Mouse (Mus musculus) effector memory CD4-positive, alpha-beta T cell, adult 7 months (primary cell): Measurements from ENCODE around the gene Zc3h8. TPM values are rescaled to one million over a fixed set of nuclear protein-coding genes. Genes with fewer than 3 reads are reported as not detected.

Experiments used
- polyA plus RNA-seq: library from polyadenylated mRNA; unstranded; fragments of 100-300 nt; shearing (Covaris generic); gene quantifications from one replicate; pipeline ENCODE4 v1.2.1, GENCODE M21; 2017

Zc3h8 gene
- polyA plus RNA-seq = 8.0 TPM

DNA sequence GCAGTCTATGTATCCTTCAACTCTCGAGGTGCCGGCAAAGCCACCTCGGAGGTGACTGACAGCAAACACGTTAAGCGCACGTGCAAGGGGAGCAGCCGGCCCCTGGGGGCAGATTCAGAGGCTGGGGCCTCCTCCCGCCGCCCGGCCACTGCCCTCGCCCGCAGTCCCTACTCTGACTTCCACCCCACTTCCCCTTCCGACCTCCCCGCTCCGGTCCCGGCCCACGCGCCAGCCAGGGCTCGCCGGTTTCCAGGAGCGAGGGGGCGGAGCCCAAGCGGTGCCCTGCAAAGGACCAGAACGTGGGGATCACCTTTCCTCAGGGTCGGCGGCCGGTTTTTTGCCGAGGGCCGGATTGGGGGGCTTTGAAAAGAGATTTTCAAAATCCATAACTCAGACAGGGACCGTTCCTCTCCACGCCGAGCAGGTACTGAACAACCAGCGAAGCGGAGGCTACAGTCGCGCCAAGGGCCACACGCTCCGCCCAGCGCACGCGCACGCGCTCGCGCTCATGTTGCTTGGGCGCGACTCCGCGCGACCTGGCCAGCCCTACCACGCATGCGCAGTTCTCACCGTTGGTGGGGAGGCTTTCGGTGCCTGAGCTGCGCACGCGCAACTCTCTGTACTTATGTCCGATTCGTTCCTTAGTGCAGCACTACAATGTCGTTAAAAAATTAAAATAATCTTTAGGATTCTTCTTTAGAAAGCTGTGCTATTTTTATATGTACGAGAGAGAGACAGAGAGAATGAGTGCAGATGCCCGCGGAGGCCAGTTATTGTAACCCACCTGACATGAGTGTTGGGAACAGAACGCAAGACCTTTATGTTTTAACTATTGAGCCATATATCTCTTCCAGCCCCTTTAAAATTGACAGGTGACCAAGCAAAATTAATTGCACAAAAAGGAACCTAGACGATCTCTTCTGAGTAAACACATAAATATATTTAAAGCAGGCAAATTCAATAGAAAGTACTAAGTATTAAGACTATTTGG lies at the start of gene Zc3h8:
Gene Zc3h8, minus strand, starts transcription at position 540 of the 991 bp plus-strand sequence.

DNA sequence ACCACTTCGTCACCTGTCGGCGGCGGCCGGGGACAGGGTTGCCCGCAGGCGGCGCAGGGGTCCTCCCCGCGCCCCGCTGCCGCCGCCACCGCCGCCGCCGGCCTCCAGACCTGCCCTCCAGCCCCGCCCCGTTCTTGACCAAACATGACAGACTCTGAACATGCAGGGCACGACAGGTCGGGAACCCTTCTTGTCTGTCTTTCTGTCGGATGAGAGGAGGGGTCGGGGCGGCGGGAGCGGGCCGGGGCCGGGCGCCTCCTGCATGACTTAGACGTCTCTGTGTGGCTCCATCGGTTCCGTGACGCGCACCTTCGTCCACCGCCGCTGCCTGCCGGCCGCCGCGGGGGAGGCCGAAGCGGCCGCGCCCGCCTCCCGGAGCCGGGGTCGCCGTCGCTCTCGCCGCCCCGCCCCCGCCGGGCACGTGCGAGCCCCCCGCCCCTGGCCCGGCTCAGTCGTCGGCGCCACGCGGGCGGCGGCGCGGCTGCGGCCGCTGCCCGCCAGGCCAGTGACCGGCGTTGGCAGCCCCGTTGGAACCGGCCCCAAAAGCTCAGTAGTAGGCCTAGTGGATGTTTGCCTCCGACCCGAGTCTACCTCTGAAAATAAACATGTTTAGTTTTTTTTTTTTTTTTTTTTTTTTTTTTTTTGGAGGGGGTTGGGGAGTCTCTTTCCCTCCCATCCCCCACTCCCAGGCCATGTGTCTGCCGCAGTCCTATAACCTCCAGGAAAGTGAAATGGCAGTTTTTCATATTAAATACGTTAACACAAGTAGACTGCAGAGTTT lies 24.0 kb upstream of the Zc3h8 start, which contains the start of gene Gm10762:
Gene Gm10762, minus strand, starts transcription at position 65 of the 781 bp plus-strand sequence.

DNA sequence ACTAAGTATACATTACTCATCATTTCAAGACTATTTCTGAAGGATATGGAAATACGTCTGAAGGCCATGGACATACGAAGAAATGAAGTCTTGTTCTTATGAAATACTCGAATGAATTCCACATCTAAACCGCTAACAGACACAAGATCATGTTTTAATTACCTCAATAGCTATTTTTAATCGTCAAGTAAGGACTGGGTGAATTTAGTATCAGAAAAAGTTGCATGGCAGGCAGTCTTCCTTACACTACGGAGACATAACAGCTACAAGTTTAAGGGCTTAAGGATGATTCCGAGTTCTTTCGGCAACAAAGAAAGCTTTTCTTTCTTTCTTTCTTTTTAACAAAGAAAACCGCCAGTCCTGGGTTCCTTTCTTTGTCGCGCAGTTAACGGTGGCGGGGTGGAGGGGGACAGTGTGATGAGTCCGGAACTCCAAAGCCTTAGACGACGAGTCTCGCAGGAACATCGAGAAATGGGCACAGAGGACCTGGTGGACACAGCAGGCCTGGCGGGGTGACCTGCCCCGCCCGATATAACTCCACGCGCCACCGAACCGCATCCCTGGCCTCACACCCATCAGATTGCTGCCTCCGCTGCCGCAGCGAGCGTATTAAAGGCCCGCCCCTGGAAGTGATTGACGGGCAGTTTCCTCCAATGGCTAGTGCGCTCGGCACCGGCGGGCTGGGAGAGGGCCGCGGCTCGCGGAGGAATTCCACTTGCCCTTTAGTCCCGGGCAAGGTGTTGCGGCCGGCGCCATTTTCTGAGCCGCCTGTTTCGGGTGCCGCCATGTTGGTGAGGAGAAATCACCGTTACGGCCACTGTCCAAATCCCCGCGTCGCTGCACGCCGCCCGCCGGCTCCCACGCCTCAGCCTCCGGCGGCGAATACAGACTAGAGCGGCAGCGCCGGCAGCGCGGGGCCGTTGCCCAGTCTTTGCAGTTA lies 23.0 kb upstream of the Zc3h8 start, which contains the start of gene Zc3h6:
Gene Zc3h6, plus strand, starts transcription at position 762 of the 940 bp plus-strand sequence.

Other genes starting within 250 kb of the Zc3h8 start
- gene Mertk, start 245.1 kb downstream of the Zc3h8 start, polyA plus RNA-seq = 0.11 TPM
- 33.5 TPM for gene Tmem87b, start 126.0 kb downstream of the Zc3h8 start, polyA plus RNA-seq
- gene Fbln7, start 81.1 kb downstream of the Zc3h8 start, polyA plus RNA-seq = 0.13 TPM
- 9.2 TPM for gene Zc3h6, start 23.3 kb upstream of the Zc3h8 start, polyA plus RNA-seq
- 5.2 TPM for gene Gm10762, start 23.6 kb upstream of the Zc3h8 start, polyA plus RNA-seq
- gene Vinac1, start 104.1 kb upstream of the Zc3h8 start, polyA plus RNA-seq = not detected
- gene Ttl, start 121.9 kb upstream of the Zc3h8 start, polyA plus RNA-seq = 2.3 TPM
- gene Polr1b, start 156.9 kb upstream of the Zc3h8 start, polyA plus RNA-seq = 25.5 TPM
- gene Chchd5, start 185.6 kb upstream of the Zc3h8 start, polyA plus RNA-seq = 9.7 TPM